Mouse (Mus musculus): ENCODE data around the gene Idnk.

Idnk gene

GRCm38 (mm10) chr13:58157447-58158098 is at the start of gene Idnk:
Gene Idnk (plus strand): TSS chr13:58157649.
- DNase-seq (ENCODE audit: low spot score) = peak; percentile 85

GRCm38 (mm10) chr13:58111306-58111705 is 46.1 kb upstream of the Idnk start:
- no peak for DNase-seq (ENCODE audit: low spot score)

GRCm38 (mm10) chr13:58112191-58112590 is 45.3 kb upstream of the Idnk start:
- no peak for DNase-seq (ENCODE audit: low spot score)

GRCm38 (mm10) chr13:58112601-58113041 is 44.8 kb upstream of the Idnk start:
- no peak for DNase-seq (ENCODE audit: low spot score)

- peak; percentile 47 for DNase-seq (ENCODE audit: low spot score)
These were observed 44.2 kb upstream of the Idnk start, which contains the start of gene Klhl3 for GRCm38 (mm10) chr13:58113061-58113900. Gene Klhl3 (minus strand): TSS chr13:58113592.

- DNase-seq (ENCODE audit: low spot score) = no peak
These were observed 42.2 kb upstream of the Idnk start for GRCm38 (mm10) chr13:58115227-58115626.

- DNase-seq (ENCODE audit: low spot score) = no peak
These were observed 40.6 kb upstream of the Idnk start for GRCm38 (mm10) chr13:58116801-58117200.

GRCm38 (mm10) chr13:58117318-58118017 is 40.0 kb upstream of the Idnk start:
- peak; percentile 53 for DNase-seq (ENCODE audit: low spot score)

- no peak for DNase-seq (ENCODE audit: low spot score)
These were observed 34.6 kb upstream of the Idnk start for GRCm38 (mm10) chr13:58122786-58123297.

- DNase-seq (ENCODE audit: low spot score) = no peak
These were observed 34.1 kb upstream of the Idnk start for GRCm38 (mm10) chr13:58123381-58123780.

- DNase-seq (ENCODE audit: low spot score) = no peak
These were observed 33.2 kb upstream of the Idnk start for GRCm38 (mm10) chr13:58124278-58124677.

GRCm38 (mm10) chr13:58124989-58125388 is 32.5 kb upstream of the Idnk start:
- DNase-seq (ENCODE audit: low spot score) = no peak

- no peak for DNase-seq (ENCODE audit: low spot score)
These were observed 31.3 kb upstream of the Idnk start for GRCm38 (mm10) chr13:58126126-58126525.

GRCm38 (mm10) chr13:58126862-58127765 is 30.3 kb upstream of the Idnk start:
- DNase-seq (ENCODE audit: low spot score) = no peak

- DNase-seq (ENCODE audit: low spot score) = peak; percentile 84
These were observed 29.6 kb upstream of the Idnk start for GRCm38 (mm10) chr13:58127766-58128361.

GRCm38 (mm10) chr13:58128396-58128767 is 29.1 kb upstream of the Idnk start, which contains the start of gene Hnrnpa0:
Gene Hnrnpa0 (minus strand): TSS chr13:58128556.
- DNase-seq (ENCODE audit: low spot score) = peak; percentile 96

- peak; percentile 99 for DNase-seq (ENCODE audit: low spot score)
These were observed 28.4 kb upstream of the Idnk start for GRCm38 (mm10) chr13:58128768-58129671.

GRCm38 (mm10) chr13:58129687-58130246 is 27.7 kb upstream of the Idnk start:
- DNase-seq (ENCODE audit: low spot score) = no peak

- DNase-seq (ENCODE audit: low spot score) = no peak
These were observed 25.8 kb upstream of the Idnk start for GRCm38 (mm10) chr13:58131692-58132091.

All from testis, postnatal 14 days (tissue).